Mouse (Mus musculus) cerebellum, adult 2 months (tissue): ENCODE results near the gene Usp10. TPM values are rescaled to one million over a fixed set of nuclear protein-coding genes. Genes with fewer than 3 reads are reported as not detected.

Source experiments
- DNase-seq, 2 experiments: peaks; one replicate each; pipeline ENCODE4 v3.0.0; 2021
- H3K27ac ChIP-seq: fragments of 200-500 bp; 2 replicates; pipeline ENCODE4 v1.5.1; 2012; ENCODE audit warnings: low read length, control low read depth, inconsistent platforms; ENCODE audit not compliant: insufficient read depth
- H3K27me3 ChIP-seq: fragments of 200-500 bp; 2 replicates; pipeline ENCODE4 v1.6.1; 2012; ENCODE audit warnings: inconsistent platforms, mild to moderate bottlenecking, low read length, moderate library complexity; ENCODE audit not compliant: control insufficient read depth, insufficient read depth
- H3K4me1 ChIP-seq: fragments of 200-500 bp; 2 replicates; pipeline ENCODE4 v1.6.1; 2011; ENCODE audit warnings: low read length; ENCODE audit not compliant: control insufficient read depth, insufficient read depth
- H3K4me3 ChIP-seq: fragments of 200-500 bp; replicated peaks from 2 replicates; pipeline ENCODE3; 2011; ENCODE audit warnings: mild to moderate bottlenecking, low read depth, low read length, control low read depth; ENCODE audit not compliant: insufficient read depth
- CTCF ChIP-seq: fragments of 200-500 bp; IDR thresholded peaks from 2 replicates; pipeline ENCODE4 v1.5.1; 2011; ENCODE audit warnings: low read depth, mild to moderate bottlenecking, control low read depth, low read length, moderate library complexity, borderline replicate concordance; ENCODE audit not compliant: insufficient read depth
- POLR2A ChIP-seq: fragments of 200-500 bp; IDR thresholded peaks from 2 replicates; pipeline ENCODE4 v1.6.1; 2011; ENCODE audit warnings: low read length, control low read depth, borderline replicate concordance; ENCODE audit not compliant: insufficient read depth
- WGBS: fragments of 180-500 bp; shearing (Covaris S2); methylation state at CpG from one replicate; pipeline ENCODE4 v1.1.7; 2018; 5-methylcytosine and 5-hydroxymethylcytosine counted together
- polyA plus RNA-seq: library from polyadenylated mRNA; depleted of rRNA; stranded (reverse); fragments of >200 nt; gene quantifications from 2 replicates; pipeline ENCODE4 v1.2.3, GENCODE M21; 2012

Usp10 gene
- polyA plus RNA-seq, 1 experiment: 110 TPM

DNA sequence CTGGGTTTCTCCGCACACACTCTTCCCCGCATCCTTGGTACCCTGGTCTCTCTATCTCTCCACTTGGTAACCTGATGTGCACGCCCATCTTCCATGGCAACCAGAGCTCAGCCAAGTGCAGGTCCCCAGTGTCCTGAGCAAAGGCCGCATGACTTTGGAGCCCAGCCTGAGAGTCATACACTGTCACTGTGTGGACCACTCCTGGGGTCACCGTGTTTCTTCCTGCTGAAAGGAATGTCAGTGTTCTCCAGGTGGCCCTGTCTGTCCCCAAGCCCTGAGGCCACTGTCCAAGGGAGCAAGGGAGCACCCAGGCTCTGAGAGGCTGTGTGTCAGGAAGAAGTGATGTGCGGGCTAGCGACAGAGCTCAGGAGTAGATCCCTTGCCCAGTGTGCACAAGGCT, 26.9 kb upstream of the Usp10 start:
- TF ChIP-seq CTCF (no peak), POLR2A (no peak)
- peaks cover 7% of the 10 kb centered on the region for H3K4me1 ChIP-seq
- no peak overlapping the region for H3K4me3 ChIP-seq
- 89% methylated on average over 7 of the region's 7 CpGs for WGBS
- no peak for DNase-seq
- H3K27ac ChIP-seq: no peak overlapping the region
- H3K27me3 ChIP-seq: no peaks in the 10 kb centered on the region

DNA sequence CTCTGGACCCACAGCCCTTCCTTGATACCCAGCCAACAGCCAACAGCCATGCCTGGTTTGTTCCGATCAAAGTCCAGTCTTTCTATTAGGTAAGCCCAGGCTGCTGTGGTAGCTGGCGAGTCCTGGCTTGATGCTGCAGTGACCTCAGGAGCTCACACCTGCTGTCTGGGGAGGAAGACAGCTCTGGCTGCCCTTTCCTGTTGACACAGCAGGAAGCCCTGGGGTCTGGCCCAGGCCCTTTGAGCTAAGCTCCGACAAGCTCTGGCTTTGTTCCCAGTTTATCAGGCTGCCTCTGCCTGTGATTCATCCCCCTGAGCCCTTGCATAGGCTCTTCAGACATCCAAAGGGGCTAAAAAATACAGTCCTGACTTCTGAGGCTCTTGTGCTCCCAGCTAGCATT, 24.5 kb upstream of the Usp10 start:
- Histone ChIP-seq H3K4me3 (no peak overlapping the region), H3K4me1 (peaks cover 7% of the 10 kb centered on the region), H3K27me3 (no peaks in the 10 kb centered on the region), H3K27ac (no peak overlapping the region)
- DNase-seq: peak; percentile 44 to 70
- no peak for TF ChIP-seq CTCF
- no peak for TF ChIP-seq POLR2A
- WGBS: 8% methylated on average over 3 of the region's 3 CpGs

GRCm38 (mm10) chr8:119887130-119887529, 23.0 kb upstream of the Usp10 start:
- peaks cover 7% of the 10 kb centered on the region for H3K4me1 ChIP-seq
- no peaks in the 10 kb centered on the region for H3K27me3 ChIP-seq
- 54% methylated on average over 3 of the region's 3 CpGs for WGBS
- no peak overlapping the region for H3K27ac ChIP-seq
- H3K4me3 ChIP-seq: no peak overlapping the region
- TF ChIP-seq POLR2A (no peak), CTCF (peak; percentile 60)
- DNase-seq: peak in 1 of 2 experiments; percentile 33

DNA sequence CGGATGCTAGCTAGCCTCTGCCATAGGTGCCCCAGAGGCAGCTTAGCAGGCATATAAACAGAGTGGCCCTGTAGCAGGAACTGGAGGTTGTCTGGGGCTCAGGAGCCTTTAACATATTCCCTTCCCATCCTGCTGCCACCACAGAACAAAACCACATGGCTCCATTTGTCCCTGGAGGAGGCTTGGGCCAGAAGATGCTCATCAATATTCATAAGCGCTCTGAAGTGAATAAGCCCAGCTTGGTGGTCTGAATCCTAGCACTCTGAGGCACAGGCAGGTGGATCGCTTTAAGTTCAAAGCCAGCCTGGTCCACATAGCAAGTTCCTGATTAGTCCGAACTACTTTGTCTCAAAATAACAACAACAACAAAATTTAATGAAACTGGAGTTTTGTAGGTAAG, 22.1 kb upstream of the Usp10 start:
- TF ChIP-seq POLR2A: no peak
- no peak for TF ChIP-seq CTCF
- no peak overlapping the region for H3K27ac ChIP-seq
- H3K4me1 ChIP-seq: peaks cover 7% of the 10 kb centered on the region
- no peak for DNase-seq
- no peaks in the 10 kb centered on the region for H3K27me3 ChIP-seq
- 78% methylated on average over 4 of the region's 4 CpGs for WGBS
- no peak overlapping the region for H3K4me3 ChIP-seq

GRCm38 (mm10) chr8:119897069-119897468, 13.1 kb upstream of the Usp10 start:
- no peak overlapping the region for H3K27ac ChIP-seq
- H3K27me3 ChIP-seq: no peaks in the 10 kb centered on the region
- H3K4me3 ChIP-seq: no peak overlapping the region
- no peak for DNase-seq
- WGBS: 93% methylated on average over 4 of the region's 4 CpGs
- TF ChIP-seq CTCF (no peak), POLR2A (no peak)
- H3K4me1 ChIP-seq: no peaks in the 10 kb centered on the region

- no peak overlapping the region for H3K4me3 ChIP-seq
- H3K4me1 ChIP-seq: no peaks in the 10 kb centered on the region
- no peak for DNase-seq
- H3K27ac ChIP-seq: no peak overlapping the region
- WGBS: 64% methylated on average over 13 of the region's 13 CpGs
- TF ChIP-seq POLR2A (no peak), CTCF (no peak)
- no peaks in the 10 kb centered on the region for H3K27me3 ChIP-seq
Observed at GRCm38 (mm10) chr8:119897933-119898332, 12.2 kb upstream of the Usp10 start.

- Histone ChIP-seq H3K27ac (no peak overlapping the region), H3K4me3 (no peak overlapping the region), H3K4me1 (no peaks in the 10 kb centered on the region), H3K27me3 (no peaks in the 10 kb centered on the region)
- TF ChIP-seq POLR2A (no peak), CTCF (no peak)
- WGBS: 79% methylated on average over 3 of the region's 3 CpGs
- no peak for DNase-seq
Observed at GRCm38 (mm10) chr8:119901349-119901748, 8.8 kb upstream of the Usp10 start.

GRCm38 (mm10) chr8:119901952-119902351, 8.2 kb upstream of the Usp10 start:
- no peak for TF ChIP-seq CTCF
- TF ChIP-seq POLR2A: no peak
- Histone ChIP-seq H3K27me3 (no peaks in the 10 kb centered on the region), H3K4me3 (no peak overlapping the region), H3K27ac (no peak overlapping the region), H3K4me1 (no peaks in the 10 kb centered on the region)
- 77% methylated on average over 8 of the region's 8 CpGs for WGBS
- no peak for DNase-seq
